Mouse (Mus musculus) thymus, postnatal 25 days (tissue): ENCODE measurements around the gene Apeh.
"Not testable (repeated sequence)": the region's sequence is repeated elsewhere in the genome, so short reads cannot be mapped to it uniquely, and the experiment has no call there.

Experiments
- DNase-seq: peaks from one replicate; pipeline ENCODE4 v3.0.0; 2022

Gene Apeh

GRCm38 (mm10) chr9:108094184-108094941, at the start of gene Apeh:
Apeh (minus strand) TSS chr9:108094606.
- DNase-seq, result peak; percentile 97

- DNase-seq, result no peak
Measured at GRCm38 (mm10) chr9:108143470-108143869, 49.1 kb upstream of the Apeh start.

- DNase-seq, result no peak
Measured at GRCm38 (mm10) chr9:108141387-108141786, 47.0 kb upstream of the Apeh start.

GRCm38 (mm10) chr9:108139963-108140695, 45.7 kb upstream of the Apeh start:
- DNase-seq, result no peak

- no peak for DNase-seq
Measured at GRCm38 (mm10) chr9:108139169-108139962, 45.0 kb upstream of the Apeh start.

GRCm38 (mm10) chr9:108138118-108138517, 43.7 kb upstream of the Apeh start:
- no peak for DNase-seq

- DNase-seq, result no peak
Measured at GRCm38 (mm10) chr9:108137523-108137922, 43.1 kb upstream of the Apeh start.

GRCm38 (mm10) chr9:108136930-108137462, 42.6 kb upstream of the Apeh start:
- DNase-seq, result no peak

GRCm38 (mm10) chr9:108136225-108136624, 41.8 kb upstream of the Apeh start:
- peak; percentile 57 for DNase-seq

GRCm38 (mm10) chr9:108135679-108136078, 41.3 kb upstream of the Apeh start:
- not testable (repeated sequence) for DNase-seq

- DNase-seq, result no peak
Measured at GRCm38 (mm10) chr9:108133478-108133877, 39.1 kb upstream of the Apeh start.

GRCm38 (mm10) chr9:108132373-108132772, 38.0 kb upstream of the Apeh start:
- DNase-seq, result no peak

- no peak for DNase-seq
Measured at GRCm38 (mm10) chr9:108131502-108131901, 37.1 kb upstream of the Apeh start.

GRCm38 (mm10) chr9:108129042-108129948, 34.9 kb upstream of the Apeh start:
- no peak for DNase-seq

GRCm38 (mm10) chr9:108128248-108128647, 33.8 kb upstream of the Apeh start:
- DNase-seq, result no peak

- no peak for DNase-seq
Measured at GRCm38 (mm10) chr9:108126436-108127180, 32.2 kb upstream of the Apeh start.

GRCm38 (mm10) chr9:108125731-108126130, 31.3 kb upstream of the Apeh start:
- no peak for DNase-seq

- DNase-seq, result no peak
Measured at GRCm38 (mm10) chr9:108123916-108124315, 29.5 kb upstream of the Apeh start.

- DNase-seq, result no peak
Measured at GRCm38 (mm10) chr9:108121170-108121969, 27.0 kb upstream of the Apeh start.

- no peak for DNase-seq
Measured at GRCm38 (mm10) chr9:108120671-108121070, 26.3 kb upstream of the Apeh start.
